17 mouse cellular contexts compared by ENCODE assay signal in genomic region chrX:7915669-7916068, GRCm38 (mm10). TPM values are rescaled to one million over a fixed set of nuclear protein-coding genes. Genes with fewer than 3 reads are reported as not detected.
DNase-seq lines count a peak whose midpoint lies in the region; ATAC-seq and TF ChIP-seq lines count a peak whose summit lies in the region.
"Not testable (repeated sequence)": the region's sequence is repeated elsewhere in the genome, so short reads cannot be mapped to it uniquely, and the experiment has no call there.
"Had no signal": no experiment of that assay in that cellular context is flagged by ENCODE, and none has a peak within 500 bp of the region (broad histone marks: within the 10 kb centered on the region; RNA-seq: fewer than 3 reads in every experiment).

No protein-coding gene starts in this region.

- H3K27ac ChIP-seq in liver, postnatal 0 days (ENCODE audit: low read depth); midbrain, postnatal 0 days (ENCODE audit: low read depth, low read length): not testable (repeated sequence)

- H3K27me3 ChIP-seq in liver, postnatal 0 days (ENCODE audit: insufficient read depth, low read length) = peaks cover 12% of the 10 kb centered on the region
- not testable (repeated sequence) for H3K27me3 ChIP-seq in midbrain, postnatal 0 days (ENCODE audit: insufficient read depth, low read length)

- ATAC-seq in liver, postnatal 0 days; midbrain, postnatal 0 days (ENCODE audit: low FRiP score): not testable (repeated sequence)

- TF ChIP-seq CTCF in liver, postnatal 0 days (IDR thresholded peaks at IDR 0.05; ENCODE audit: low read depth) = peak; percentile 48
- peak; percentile 37 for TF ChIP-seq CTCF in midbrain, postnatal 0 days (IDR thresholded peaks at IDR 0.05)

- not testable (repeated sequence) for H3K4me3 ChIP-seq in liver, postnatal 0 days (ENCODE audit: low read depth, low read length); midbrain, postnatal 0 days (ENCODE audit: low read depth, low read length)

- TF ChIP-seq EP300 in liver, postnatal 0 days (IDR thresholded peaks at IDR 0.05; ENCODE audit: low read depth) = not testable (repeated sequence)

- not testable (repeated sequence) for H3K9ac ChIP-seq in liver, postnatal 0 days (replicated peaks); midbrain, postnatal 0 days (replicated peaks; ENCODE audit: low read length, poor library complexity, severe bottlenecking)

- peak; percentile 30 for DNase-seq in CD4-positive, CD25-positive, alpha-beta regulatory T cell, adult 2 months (ENCODE audit: low read depth, low spot score)
- peak; percentile 41 for DNase-seq in adrenal gland, postnatal 10 days
- DNase-seq in embryo, embryonic 11 days = peak; percentile 24
- peak; percentile 58 for DNase-seq in heart, postnatal 4 days
- DNase-seq in kidney, postnatal 10 days = peak; percentile 48
- not testable (repeated sequence) for DNase-seq in liver, postnatal 0 days; midbrain, postnatal 0 days (ENCODE audit: low spot score)
- peak; percentile 15 for DNase-seq in thymus, postnatal 0 days (ENCODE audit: low spot score)

- WGBS in liver, postnatal 0 days (ENCODE audit: insufficient replicate concordance) = 6% methylated on average over 3 of the region's 3 CpGs
- 25% methylated on average over 3 of the region's 3 CpGs for WGBS in midbrain, postnatal 0 days

- H3K36me3 ChIP-seq in liver, postnatal 0 days (replicated peaks; ENCODE audit: insufficient read depth, low read length); midbrain, postnatal 0 days (ENCODE audit: insufficient read depth, low read length): not testable (repeated sequence)

- H3K4me1 ChIP-seq in liver, postnatal 0 days (ENCODE audit: insufficient read depth); midbrain, postnatal 0 days (ENCODE audit: insufficient read depth, low read length): not testable (repeated sequence)

- not testable (repeated sequence) for H3K9me3 ChIP-seq in liver, postnatal 0 days (ENCODE audit: low read length); midbrain, postnatal 0 days (ENCODE audit: low read length)

- not testable (repeated sequence) for H3K4me2 ChIP-seq in liver, postnatal 0 days (ENCODE audit: low read depth, low read length); midbrain, postnatal 0 days (ENCODE audit: low read depth, low read length, poor library complexity, severe bottlenecking)

RNA-seq across cellular contexts. Expression of gene Pcsk1n, which starts 4.0 kb away (rescaled TPM):
- total RNA-seq in adrenal gland, postnatal 10 days (2021) = 10 to 100 TPM; 37.3 to 41.2 TPM
- not detected for total RNA-seq in heart, postnatal 4 days (2021)
- polyA plus RNA-seq in liver, postnatal 0 days (2015; fragmentation: Nextera tagmentation; extraction: Ambion mirVana) = 0.06 TPM in 1 of 2 replicates, not detected in the other
- 111 and 161 TPM in 2 replicates for total RNA-seq in midbrain, postnatal 0 days (2014; rRNA removed)
- polyA plus RNA-seq in midbrain, postnatal 0 days (2015; fragmentation: Nextera tagmentation; extraction: Ambion mirVana) = 534 and 561 TPM in 2 replicates
- polyA plus RNA-seq in thymus, postnatal 0 days (2015; fragmentation: Nextera tagmentation; extraction: Ambion mirVana) = 0.18 and 0.21 TPM in 2 replicates
- total RNA-seq: gastrocnemius, postnatal 25 days had no signal
- polyA plus RNA-seq: activated CD4-positive, CD25-positive, alpha-beta regulatory T cell, adult 4 months had no signal

RNA-seq across cellular contexts. Expression of gene Gm10490, which starts 6.3 kb away (rescaled TPM):
- total RNA-seq in adrenal gland, postnatal 10 days (2021) = not detected
- not detected for total RNA-seq in heart, postnatal 4 days (2021)
- not detected in 2 replicates for polyA plus RNA-seq in liver, postnatal 0 days (2015; fragmentation: Nextera tagmentation; extraction: Ambion mirVana)
- total RNA-seq in midbrain, postnatal 0 days (2014; rRNA removed) = not detected in 2 replicates
- not detected in 2 replicates for polyA plus RNA-seq in midbrain, postnatal 0 days (2015; fragmentation: Nextera tagmentation; extraction: Ambion mirVana)
- not detected in 2 replicates for polyA plus RNA-seq in thymus, postnatal 0 days (2015; fragmentation: Nextera tagmentation; extraction: Ambion mirVana)
- total RNA-seq: gastrocnemius, postnatal 25 days; left cerebral cortex, adult 18-20 months had no signal
- polyA plus RNA-seq: activated CD4-positive, CD25-positive, alpha-beta regulatory T cell, adult 4 months; embryonic facial prominence, embryonic 15.5 days; forebrain, embryonic 16.5 days; heart, embryonic 13.5 days; hindbrain, embryonic 14.5 days; limb, embryonic 13.5 days; urinary bladder, adult 2 months had no signal

RNA-seq across cellular contexts. Expression of gene Gm10491, which starts 8.0 kb away (rescaled TPM):
- total RNA-seq in adrenal gland, postnatal 10 days (2021) = not detected
- total RNA-seq in heart, postnatal 4 days (2021) = not detected
- polyA plus RNA-seq in liver, postnatal 0 days (2015; fragmentation: Nextera tagmentation; extraction: Ambion mirVana) = not detected in 2 replicates
- total RNA-seq in midbrain, postnatal 0 days (2014; rRNA removed) = not detected in 2 replicates
- polyA plus RNA-seq in midbrain, postnatal 0 days (2015; fragmentation: Nextera tagmentation; extraction: Ambion mirVana) = not detected in 2 replicates
- polyA plus RNA-seq in thymus, postnatal 0 days (2015; fragmentation: Nextera tagmentation; extraction: Ambion mirVana) = not detected in 2 replicates
- total RNA-seq: gastrocnemius, postnatal 25 days; left cerebral cortex, adult 18-20 months had no signal
- polyA plus RNA-seq: activated CD4-positive, CD25-positive, alpha-beta regulatory T cell, adult 4 months; embryonic facial prominence, embryonic 15.5 days; forebrain, embryonic 16.5 days; heart, embryonic 13.5 days; hindbrain, embryonic 14.5 days; limb, embryonic 13.5 days; urinary bladder, adult 2 months had no signal

RNA-seq across cellular contexts. Expression of gene Eras, which starts 12.7 kb away (rescaled TPM):
- not detected for total RNA-seq in adrenal gland, postnatal 10 days (2021)
- total RNA-seq in heart, postnatal 4 days (2021) = not detected
- polyA plus RNA-seq in liver, postnatal 0 days (2015; fragmentation: Nextera tagmentation; extraction: Ambion mirVana) = not detected in 2 replicates
- not detected in 2 replicates for total RNA-seq in midbrain, postnatal 0 days (2014; rRNA removed)
- polyA plus RNA-seq in midbrain, postnatal 0 days (2015; fragmentation: Nextera tagmentation; extraction: Ambion mirVana) = not detected in 2 replicates
- polyA plus RNA-seq in thymus, postnatal 0 days (2015; fragmentation: Nextera tagmentation; extraction: Ambion mirVana) = not detected in 2 replicates
- total RNA-seq: gastrocnemius, postnatal 25 days; left cerebral cortex, adult 18-20 months had no signal
- polyA plus RNA-seq: activated CD4-positive, CD25-positive, alpha-beta regulatory T cell, adult 4 months; embryonic facial prominence, embryonic 15.5 days; forebrain, embryonic 16.5 days; heart, embryonic 13.5 days; hindbrain, embryonic 14.5 days; limb, embryonic 13.5 days; urinary bladder, adult 2 months had no signal

RNA-seq across cellular contexts. Expression of gene Timm17b, which starts 16.5 kb away (rescaled TPM):
- 10 to 100 TPM; 88.3 to 94.3 TPM for total RNA-seq in adrenal gland, postnatal 10 days (2021)
- total RNA-seq in heart, postnatal 4 days (2021) = 10 to 100 TPM; 57.3 to 61.3 TPM
- 117 TPM in 2 replicates for polyA plus RNA-seq in liver, postnatal 0 days (2015; fragmentation: Nextera tagmentation; extraction: Ambion mirVana)
- 42.6 and 43.4 TPM in 2 replicates for total RNA-seq in midbrain, postnatal 0 days (2014; rRNA removed)
- polyA plus RNA-seq in midbrain, postnatal 0 days (2015; fragmentation: Nextera tagmentation; extraction: Ambion mirVana) = 141 and 145 TPM in 2 replicates
- 118 and 135 TPM in 2 replicates for polyA plus RNA-seq in thymus, postnatal 0 days (2015; fragmentation: Nextera tagmentation; extraction: Ambion mirVana)

Comparison
In these comparisons a context has a peak if more than half of its experiments do, and no peak if none do; other contexts are left out.
1. RNA of gene Pcsk1n, which starts 4.0 kb away (total RNA-seq): 111 to 161 TPM in midbrain, postnatal 0 days and 37.3 to 41.2 TPM in adrenal gland, postnatal 10 days; not detected in heart, postnatal 4 days; every median in the first group is over 10 times any median in the second.